Mouse (Mus musculus) MEL (cell line): ENCODE data around the gene Tab2. TPM values are rescaled to one million over a fixed set of nuclear protein-coding genes. Genes with fewer than 3 reads are reported as not detected.

ENCODE experiments used
- DNase-seq: peaks from one replicate; pipeline ENCODE4 v3.0.0; 2011; ENCODE audit warnings: low read depth, low spot score
- H3K27ac ChIP-seq: 2 replicates; pipeline ENCODE4 v1.5.1; 2012; ENCODE audit warnings: low read depth, mild to moderate bottlenecking, control low read depth, low read length, moderate library complexity; ENCODE audit not compliant: control insufficient read depth
- H3K27me3 ChIP-seq, 2 experiments: fragments of 150-350 bp in 1 of 2; sonication (generic) in 1 of 2; 2 replicates each; pipeline ENCODE4 v1.6.1; 2012; ENCODE audit warnings: low read length in 2 of 2, mild to moderate bottlenecking in 2 of 2, improper control_type of control experiment in 1 of 2, moderate library complexity in 1 of 2; ENCODE audit not compliant: insufficient read depth in 2 of 2, control insufficient read depth in 1 of 2
- H3K36me3 ChIP-seq, 2 experiments: 2 replicates each; pipeline ENCODE4 v1.6.1; 2012 to 2014; ENCODE audit warnings: low read length in 2 of 2, improper control_type of control experiment in 1 of 2, inconsistent platforms in 1 of 2, mild to moderate bottlenecking in 1 of 2; ENCODE audit not compliant: insufficient read depth in 2 of 2, control insufficient read depth in 1 of 2
- H3K4me1 ChIP-seq, 2 experiments: fragments of 150-350 bp in 1 of 2; sonication (generic) in 1 of 2; 2 replicates each; pipeline ENCODE4 v1.6.1; 2012; ENCODE audit warnings: low read length in 2 of 2, improper control_type of control experiment in 1 of 2, mild to moderate bottlenecking in 1 of 2; ENCODE audit not compliant: insufficient read depth in 2 of 2, control insufficient read depth in 1 of 2
- H3K4me3 ChIP-seq, 2 experiments: fragments of 150-350 bp in 1 of 2; sonication (generic) in 1 of 2; 2 replicates each; pipeline ENCODE4 v1.5.1; 2012; ENCODE audit warnings: low read depth in 2 of 2, low read length in 2 of 2, mild to moderate bottlenecking in 2 of 2, moderate library complexity in 2 of 2, control low read depth in 1 of 2, improper control_type of control experiment in 1 of 2; ENCODE audit not compliant: control insufficient read depth in 1 of 2, insufficient read depth in 1 of 2
- H3K79me2 ChIP-seq: 2 replicates; pipeline ENCODE4 v1.6.1; 2012; ENCODE audit warnings: mild to moderate bottlenecking, low read length, moderate library complexity; ENCODE audit not compliant: control insufficient read depth, poor library complexity, insufficient read depth
- H3K9ac ChIP-seq: 2 replicates; pipeline ENCODE4 v1.6.1; 2012; ENCODE audit warnings: low read depth, mild to moderate bottlenecking, control low read depth, low read length, moderate library complexity; ENCODE audit not compliant: control insufficient read depth, poor library complexity, severe bottlenecking
- H3K9me3 ChIP-seq: fragments of 150-350 bp; sonication (generic); replicated peaks from 2 replicates; pipeline ENCODE4 v1.6.1; 2012; ENCODE audit warnings: mild to moderate bottlenecking, low read length, improper control_type of control experiment, moderate library complexity; ENCODE audit not compliant: insufficient read depth
- BHLHE40 ChIP-seq: IDR thresholded peaks from 2 replicates; pipeline ENCODE4 v1.6.1; 2012; ENCODE audit warnings: low read depth, mild to moderate bottlenecking, inconsistent platforms, low read length, improper control_type of control experiment, borderline replicate concordance
- CTCF ChIP-seq, 3 experiments: IDR thresholded peaks in 2 of 3; conservative IDR thresholded peaks in 1 of 3; 2 replicates each; pipeline ENCODE4 v1.5.1; 2011 to 2012; ENCODE audit warnings: low read length in 3 of 3, low read depth in 2 of 3, mild to moderate bottlenecking in 2 of 3, improper control_type of control experiment in 1 of 3, inconsistent platforms in 1 of 3, mixed read lengths in 1 of 3, moderate library complexity in 1 of 3; ENCODE audit not compliant: control insufficient read depth in 1 of 3, insufficient read depth in 1 of 3, poor library complexity in 1 of 3, severe bottlenecking in 1 of 3
- ETS1 ChIP-seq: IDR thresholded peaks from 2 replicates; pipeline ENCODE4 v1.6.1; 2012; ENCODE audit warnings: low read depth, mild to moderate bottlenecking, inconsistent platforms, low read length, improper control_type of control experiment, moderate library complexity
- GABPA ChIP-seq: IDR thresholded peaks from 2 replicates; pipeline ENCODE4 v1.6.1; 2012; ENCODE audit warnings: low read depth, mild to moderate bottlenecking, inconsistent platforms, low read length, improper control_type of control experiment, moderate library complexity
- HCFC1 ChIP-seq: IDR thresholded peaks from 2 replicates; pipeline ENCODE4 v1.6.1; 2012; ENCODE audit warnings: low read depth, mild to moderate bottlenecking, inconsistent platforms, low read length, improper control_type of control experiment, moderate library complexity
- JUND ChIP-seq: IDR thresholded peaks from 2 replicates; pipeline ENCODE4 v1.6.1; 2011; ENCODE audit warnings: low read depth, mild to moderate bottlenecking, improper control_type of control experiment, low read length
- MAFK ChIP-seq: IDR thresholded peaks from 2 replicates; pipeline ENCODE4 v1.6.1; 2011; ENCODE audit warnings: low read depth, mild to moderate bottlenecking, low read length, improper control_type of control experiment, borderline replicate concordance
- MYC ChIP-seq: IDR thresholded peaks from 2 replicates; pipeline ENCODE4 v1.6.1; 2011; ENCODE audit warnings: low read depth, mild to moderate bottlenecking, low read length, improper control_type of control experiment, moderate library complexity
- NELFE ChIP-seq: IDR thresholded peaks from 2 replicates; pipeline ENCODE4 v1.6.1; 2011; ENCODE audit warnings: low read depth, low read length, improper control_type of control experiment
- POLR2AphosphoS2 ChIP-seq: IDR thresholded peaks from 2 replicates; pipeline ENCODE4 v1.6.1; 2011; ENCODE audit warnings: low read length, improper control_type of control experiment
- RCOR1 ChIP-seq: IDR thresholded peaks from 2 replicates; pipeline ENCODE4 v1.6.1; 2012; ENCODE audit warnings: low read depth, mild to moderate bottlenecking, inconsistent platforms, low read length, improper control_type of control experiment
- SIN3A ChIP-seq: IDR thresholded peaks from 2 replicates; pipeline ENCODE4 v1.6.1; 2012; ENCODE audit warnings: low read length, improper control_type of control experiment, inconsistent platforms
- TAL1 ChIP-seq: IDR thresholded peaks from 2 replicates; pipeline ENCODE4 v1.6.1; 2012; ENCODE audit warnings: mild to moderate bottlenecking, inconsistent platforms, low read length, moderate library complexity, mixed read lengths
- TCF12 ChIP-seq: IDR thresholded peaks from 2 replicates; pipeline ENCODE4 v1.6.1; 2014; ENCODE audit warnings: low read depth, mild to moderate bottlenecking, inconsistent platforms, low read length, improper control_type of control experiment, moderate library complexity
- USF2 ChIP-seq, 2 experiments: IDR thresholded peaks; 2 replicates each; pipeline ENCODE4 v1.6.1; 2011 to 2012; ENCODE audit warnings: improper control_type of control experiment in 2 of 2, low read length in 2 of 2, borderline replicate concordance in 1 of 2, inconsistent platforms in 1 of 2, low read depth in 1 of 2, mild to moderate bottlenecking in 1 of 2; ENCODE audit not compliant: insufficient read depth in 1 of 2
- ZNF384 ChIP-seq: IDR thresholded peaks from 2 replicates; pipeline ENCODE4 v1.6.1; 2012; ENCODE audit warnings: low read depth, mild to moderate bottlenecking, inconsistent platforms, low read length, improper control_type of control experiment
- polyA plus RNA-seq, 2 experiments: library from polyadenylated mRNA; stranded (reverse) in 1 of 2; unstranded in 1 of 2; fragments of >175 nt in 1 of 2; fragments of >200 nt in 1 of 2; gene quantifications; 2 replicates each; pipeline versions ENCODE4 v1.2.1 to v1.2.4; 2012; ENCODE audit warnings: low replicate concordance in 2 of 2, low read depth in 1 of 2; ENCODE audit not compliant: insufficient read length in 2 of 2, insufficient read depth in 1 of 2, missing spikeins in 1 of 2
- total RNA-seq: library from RNA; depleted of rRNA; stranded (reverse); fragments of 300-350 nt; gene quantifications from 2 replicates; pipeline ENCODE4 v1.2.3, GENCODE M21; 2012

The Tab2 gene
- total and polyA plus RNA-seq, 3 experiments: 21.6 to 101 (median 70.5) TPM

- Histone ChIP-seq H3K4me3 (no peak overlapping the region), H3K79me2 (no peaks in the 10 kb centered on the region), H3K4me1 (peaks cover 0 to 2% of the 10 kb centered on the region in 2 experiments; a peak in 1 of 4 replicates), H3K9me3 (no peaks in the 10 kb centered on the region), H3K9ac (no peak overlapping the region), H3K27me3 (no peaks in the 10 kb centered on the region), H3K36me3 (no peaks in the 10 kb centered on the region), H3K27ac (no peak overlapping the region)
- DNase-seq: no peak
- TF ChIP-seq CTCF (IDR thresholded peaks at IDR 0.05 in 2 of 3, conservative IDR thresholded peaks at IDR 0.05 in 1 of 3; ENCODE audit: control insufficient read depth in 1 of 3, insufficient read depth in 1 of 3, low read depth in 2 of 3, low read length in 3 of 3, poor library complexity in 1 of 3, severe bottlenecking in 1 of 3) (no peak), RCOR1 (no peak), HCFC1 (no peak)
Measured at GRCm38 (mm10) chr10:7987521-7987920, 31.5 kb upstream of the Tab2 start.

GRCm38 (mm10) chr10:7976462-7976861 lies 20.4 kb upstream of the Tab2 start:
- H3K9ac ChIP-seq: no peak overlapping the region
- TF ChIP-seq JUND (no peak), CTCF (IDR thresholded peaks at IDR 0.05 in 2 of 3, conservative IDR thresholded peaks at IDR 0.05 in 1 of 3; ENCODE audit: control insufficient read depth in 1 of 3, insufficient read depth in 1 of 3, low read depth in 2 of 3, low read length in 3 of 3, poor library complexity in 1 of 3, severe bottlenecking in 1 of 3) (no peak), MAFK (no peak), RCOR1 (no peak), NELFE (no peak), POLR2AphosphoS2 (no peak), SIN3A (no peak), MYC (no peak)
- no peaks in the 10 kb centered on the region for H3K36me3 ChIP-seq
- no peaks in the 10 kb centered on the region for H3K9me3 ChIP-seq
- DNase-seq: peak; percentile 8
- H3K27ac ChIP-seq: no peak overlapping the region
- H3K4me3 ChIP-seq: no peak overlapping the region
- H3K79me2 ChIP-seq: no peaks in the 10 kb centered on the region
- no peaks in the 10 kb centered on the region for H3K27me3 ChIP-seq
- H3K4me1 ChIP-seq: no peaks in the 10 kb centered on the region

- H3K79me2 ChIP-seq: no peaks in the 10 kb centered on the region
- no peak overlapping the region for H3K9ac ChIP-seq
- no peak for DNase-seq
- no peaks in the 10 kb centered on the region for H3K4me1 ChIP-seq
- no peaks in the 10 kb centered on the region; a peak in 1 of 4 replicates for H3K27me3 ChIP-seq
- no peaks in the 10 kb centered on the region for H3K36me3 ChIP-seq
- H3K9me3 ChIP-seq: no peaks in the 10 kb centered on the region
- no peak overlapping the region for H3K27ac ChIP-seq
- TF ChIP-seq USF2 (IDR thresholded peaks at IDR 0.05; ENCODE audit: borderline replicate concordance in 1 of 2, insufficient read depth in 1 of 2, low read depth in 1 of 2, low read length in 2 of 2): no peak
- no peak for TF ChIP-seq MAFK
- no peak for TF ChIP-seq BHLHE40
- no peak for TF ChIP-seq MYC
- TF ChIP-seq ZNF384: no peak
- no peak for TF ChIP-seq GABPA
- no peak for TF ChIP-seq TAL1
- TF ChIP-seq TCF12: no peak
- no peak for TF ChIP-seq NELFE
- TF ChIP-seq POLR2AphosphoS2: no peak
- TF ChIP-seq SIN3A: no peak
- TF ChIP-seq ETS1: no peak
- no peak overlapping the region for H3K4me3 ChIP-seq
Measured at GRCm38 (mm10) chr10:7968747-7969280, 12.8 kb upstream of the Tab2 start.
